Mouse (Mus musculus) testis, adult 2 months (tissue): ENCODE results near the gene Ganc. TPM values are rescaled to one million over a fixed set of nuclear protein-coding genes. Genes with fewer than 3 reads are reported as not detected.
A peak's percentile ranks its signal among the peaks of the same experiment; 100 is the strongest.

Source experiments
- H3K27ac ChIP-seq: fragments of 200-500 bp; 2 replicates; pipeline ENCODE4 v1.5.1; 2012; ENCODE audit warnings: low read depth, low read length; ENCODE audit not compliant: control insufficient read depth, insufficient read depth
- H3K27me3 ChIP-seq: fragments of 200-500 bp; 2 replicates; pipeline ENCODE4 v1.6.1; 2012; ENCODE audit warnings: mild to moderate bottlenecking, low read length, moderate library complexity; ENCODE audit not compliant: control insufficient read depth, insufficient read depth
- H3K36me3 ChIP-seq: fragments of 200-500 bp; 2 replicates; pipeline ENCODE4 v1.6.1; 2012; ENCODE audit warnings: mild to moderate bottlenecking, low read length; ENCODE audit not compliant: control insufficient read depth, insufficient read depth
- H3K4me1 ChIP-seq: fragments of 200-500 bp; 2 replicates; pipeline ENCODE4 v1.6.1; 2012; ENCODE audit warnings: low read length; ENCODE audit not compliant: control insufficient read depth, insufficient read depth
- H3K4me3 ChIP-seq: fragments of 200-500 bp; 2 replicates; pipeline ENCODE4 v1.5.1; 2012; ENCODE audit warnings: low read depth, mild to moderate bottlenecking, low read length, moderate library complexity, mixed read lengths; ENCODE audit not compliant: control insufficient read depth
- CTCF ChIP-seq: fragments of 200-500 bp; IDR thresholded peaks from 2 replicates; pipeline ENCODE4 v1.5.1; 2012; ENCODE audit warnings: low read depth, mild to moderate bottlenecking, inconsistent platforms, low read length, moderate library complexity; ENCODE audit not compliant: control insufficient read depth, insufficient read depth, insufficient replicate concordance
- POLR2A ChIP-seq: fragments of 200-500 bp; IDR thresholded peaks from 2 replicates; pipeline ENCODE4 v1.6.1; 2012; ENCODE audit warnings: low read depth, mild to moderate bottlenecking, inconsistent platforms, low read length, moderate library complexity; ENCODE audit not compliant: control insufficient read depth
- polyA plus RNA-seq: library from polyadenylated mRNA; depleted of rRNA; stranded (reverse); fragments of >200 nt; gene quantifications from 2 replicates; pipeline ENCODE4 v1.2.3, GENCODE M21; 2012; rRNA removed

Ganc gene
- polyA plus RNA-seq, result 7.2 and 8.4 TPM in 2 replicates

GRCm38 (mm10) chr2:120403653-120403985 is at the start of gene Ganc:
Gene Ganc, plus strand, starts transcription at chr2:120403896.
- Histone ChIP-seq H3K36me3 (no peaks in the 10 kb centered on the region; the same call in 1 of the 2 replicates), H3K27me3 (no peaks in the 10 kb centered on the region), H3K4me1 (peaks cover 3% of the 10 kb centered on the region), H3K27ac (peak within 1 kb of the TSS; percentile 95), H3K4me3 (peak within 1 kb of the TSS; percentile 97)
- TF ChIP-seq CTCF (no peak), POLR2A (no peak)

- no peak overlapping the region for H3K4me3 ChIP-seq
- TF ChIP-seq POLR2A (no peak), CTCF (no peak)
- no peaks in the 10 kb centered on the region; the same call in 1 of the 2 replicates for H3K36me3 ChIP-seq
- no peaks in the 10 kb centered on the region for H3K4me1 ChIP-seq
- no peaks in the 10 kb centered on the region for H3K27me3 ChIP-seq
- H3K27ac ChIP-seq, result no peak overlapping the region
Measured at GRCm38 (mm10) chr2:120360425-120360824, 43.3 kb upstream of the Ganc start.

GRCm38 (mm10) chr2:120366501-120366900 is 37.2 kb upstream of the Ganc start:
- TF ChIP-seq POLR2A (no peak), CTCF (no peak)
- Histone ChIP-seq H3K27ac (no peak overlapping the region), H3K4me1 (no peaks in the 10 kb centered on the region), H3K27me3 (no peaks in the 10 kb centered on the region), H3K4me3 (no peak overlapping the region), H3K36me3 (no peaks in the 10 kb centered on the region; the same call in none of the 2 replicates)

DNA sequence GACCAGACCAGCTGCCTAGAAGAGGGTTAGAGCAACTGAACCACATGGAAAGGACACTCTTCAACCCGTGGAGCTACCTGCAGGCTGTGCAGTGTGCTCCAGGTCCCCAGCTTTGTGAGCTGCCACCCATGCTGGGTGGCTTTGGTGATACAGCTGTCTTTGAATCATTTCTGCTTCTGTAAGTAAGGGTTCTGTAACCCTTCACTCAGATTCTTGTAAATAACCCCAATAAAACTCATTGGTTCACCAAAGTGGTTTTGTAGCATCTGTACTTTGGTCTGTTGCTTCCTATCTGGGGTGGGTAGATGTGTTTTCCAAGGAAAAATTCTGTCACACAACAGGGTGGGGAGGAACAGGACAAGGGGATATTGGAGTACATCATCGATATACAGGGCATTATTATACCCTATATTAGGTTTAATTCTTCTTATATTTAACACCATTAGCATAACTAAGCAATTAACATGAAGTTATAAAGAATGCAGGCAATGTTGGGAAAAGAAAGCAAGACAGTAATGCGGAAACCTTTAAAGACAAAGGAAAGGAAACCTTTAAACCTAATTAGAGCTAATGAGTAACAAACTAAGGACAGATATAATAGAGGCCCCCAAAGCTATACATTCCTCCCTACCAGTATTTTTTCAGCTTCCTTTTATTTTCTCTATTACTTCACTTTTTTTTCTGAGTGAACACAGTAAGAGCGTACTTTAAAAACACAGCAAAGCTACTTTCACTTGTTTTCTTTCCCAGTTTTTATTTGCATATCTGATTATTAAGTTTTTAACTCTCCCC is 36.1 kb upstream of the Ganc start:
- TF ChIP-seq POLR2A (no peak), CTCF (no peak)
- Histone ChIP-seq H3K4me1 (no peaks in the 10 kb centered on the region), H3K27ac (no peak overlapping the region), H3K4me3 (no peak overlapping the region), H3K27me3 (no peaks in the 10 kb centered on the region), H3K36me3 (no peaks in the 10 kb centered on the region; the same call in none of the 2 replicates)

GRCm38 (mm10) chr2:120373858-120374257 is 29.8 kb upstream of the Ganc start:
- Histone ChIP-seq H3K27ac (no peak overlapping the region), H3K4me3 (no peak overlapping the region), H3K27me3 (no peaks in the 10 kb centered on the region), H3K4me1 (no peaks in the 10 kb centered on the region), H3K36me3 (no peaks in the 10 kb centered on the region; the same call in none of the 2 replicates)
- TF ChIP-seq POLR2A (no peak), CTCF (no peak)

GRCm38 (mm10) chr2:120386264-120386663 is 17.4 kb upstream of the Ganc start:
- Histone ChIP-seq H3K4me3 (no peak overlapping the region), H3K27ac (no peak overlapping the region), H3K4me1 (no peaks in the 10 kb centered on the region), H3K27me3 (no peaks in the 10 kb centered on the region), H3K36me3 (no peaks in the 10 kb centered on the region; the same call in 1 of the 2 replicates)
- TF ChIP-seq CTCF (no peak), POLR2A (no peak)

- H3K27ac ChIP-seq, result no peak overlapping the region
- H3K27me3 ChIP-seq, result no peaks in the 10 kb centered on the region
- H3K4me1 ChIP-seq, result no peaks in the 10 kb centered on the region
- no peak overlapping the region for H3K4me3 ChIP-seq
- no peaks in the 10 kb centered on the region; the same call in 1 of the 2 replicates for H3K36me3 ChIP-seq
- TF ChIP-seq CTCF, result no peak
- no peak for TF ChIP-seq POLR2A
Measured at GRCm38 (mm10) chr2:120387291-120387690, 16.4 kb upstream of the Ganc start.
